Mouse (Mus musculus) small intestine, adult 2 months (tissue): ENCODE measurements around the gene Svs1. TPM values are rescaled to one million over a fixed set of nuclear protein-coding genes. Genes with fewer than 3 reads are reported as not detected.

ENCODE experiments used
- H3K27ac ChIP-seq: fragments of 200-500 bp; 2 replicates; pipeline ENCODE4 v1.5.1; 2012; ENCODE audit warnings: low read depth, low read length, control low read depth, inconsistent platforms; ENCODE audit not compliant: insufficient read depth
- H3K27me3 ChIP-seq: fragments of 200-500 bp; 2 replicates; pipeline ENCODE4 v1.6.1; 2012; ENCODE audit warnings: mild to moderate bottlenecking, moderate library complexity, low read length, inconsistent platforms; ENCODE audit not compliant: control insufficient read depth, insufficient read depth
- H3K36me3 ChIP-seq: fragments of 200-500 bp; 2 replicates; pipeline ENCODE4 v1.6.1; 2012; ENCODE audit warnings: mild to moderate bottlenecking, low read length, control low read depth, inconsistent platforms; ENCODE audit not compliant: control insufficient read depth, insufficient read depth
- H3K4me1 ChIP-seq: fragments of 200-500 bp; 2 replicates; pipeline ENCODE4 v1.6.1; 2012; ENCODE audit warnings: low read length, inconsistent platforms, mixed read lengths; ENCODE audit not compliant: control insufficient read depth, insufficient read depth, insufficient read length
- H3K4me3 ChIP-seq: fragments of 200-500 bp; 2 replicates; pipeline ENCODE4 v1.5.1; 2012; ENCODE audit warnings: low read depth, mild to moderate bottlenecking, control low read depth, inconsistent platforms, low read length, moderate library complexity
- CTCF ChIP-seq: fragments of 200-500 bp; IDR thresholded peaks from 2 replicates; pipeline ENCODE4 v1.5.1; 2012; ENCODE audit warnings: low read depth, mild to moderate bottlenecking, control low read depth, inconsistent platforms, low read length, moderate library complexity, mixed read lengths; ENCODE audit not compliant: insufficient replicate concordance, insufficient read length; ENCODE audit errors: extremely low read depth
- POLR2A ChIP-seq: fragments of 200-500 bp; IDR thresholded peaks from 2 replicates; pipeline ENCODE4 v1.6.1; 2012; ENCODE audit warnings: low read depth, mild to moderate bottlenecking, control low read depth, inconsistent platforms, low read length, moderate library complexity
- whole genome bisulfite sequencing: fragments of 180-500 bp; shearing (Covaris S2); methylation state at CpG from one replicate; pipeline ENCODE4 v1.1.7; 2018; 5-methylcytosine and 5-hydroxymethylcytosine counted together
- polyA plus RNA-seq: library from polyadenylated mRNA; depleted of rRNA; stranded (reverse); fragments of >200 nt; gene quantifications from 2 replicates; pipeline ENCODE4 v1.2.3, GENCODE M21; 2012

Svs1 gene
- polyA plus RNA-seq, 1 experiment: not detected

DNA sequence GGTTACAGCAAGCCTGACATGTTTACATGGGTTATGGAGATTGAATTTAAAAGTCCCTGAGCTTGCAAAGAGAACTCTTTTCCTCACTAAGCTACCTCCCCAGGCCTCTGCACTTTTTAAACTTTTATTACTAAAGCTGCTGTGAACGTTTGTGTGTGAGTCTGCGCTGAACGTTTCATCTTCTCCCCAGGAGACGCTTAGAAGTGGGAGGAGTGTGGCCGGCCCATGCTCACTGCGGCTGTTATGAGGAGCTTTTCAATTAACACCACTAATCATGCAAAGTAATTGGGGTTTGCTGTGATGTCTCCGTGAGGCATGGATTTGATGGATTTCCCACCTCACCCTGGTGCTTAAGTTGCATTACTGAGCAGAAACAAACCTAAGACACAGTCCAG, 22.5 kb downstream of the Svs1 start:
- WGBS: 50% methylated on average over 7 of the region's 7 CpGs
- no peak for TF ChIP-seq POLR2A
- TF ChIP-seq CTCF: no peak
- no peaks in the 10 kb centered on the region for H3K27me3 ChIP-seq

DNA sequence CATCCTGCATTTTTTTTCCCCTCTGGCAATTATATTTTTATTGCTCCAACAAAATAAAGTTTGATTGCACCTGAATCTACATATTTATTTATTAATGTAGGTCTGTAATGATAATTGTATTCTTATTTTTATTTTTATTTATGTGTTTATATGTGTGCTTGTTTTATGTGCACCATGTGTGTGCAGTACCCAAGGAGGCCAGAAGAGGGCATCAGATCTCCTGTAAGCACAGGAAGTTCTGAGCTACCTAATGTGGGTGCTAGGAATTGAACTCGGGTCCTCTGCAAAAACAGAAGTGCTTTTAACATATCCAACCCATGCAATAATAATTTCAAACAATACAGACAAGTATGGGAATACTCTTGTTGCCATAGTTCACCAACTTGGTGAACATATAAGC, 23.0 kb downstream of the Svs1 start:
- Histone ChIP-seq H3K4me1 (no peaks in the 10 kb centered on the region; the same call in none of the 2 replicates), H3K27ac (no peak overlapping the region), H3K4me3 (no peak overlapping the region), H3K27me3 (no peaks in the 10 kb centered on the region), H3K36me3 (no peaks in the 10 kb centered on the region)
- WGBS: 90% methylated on average over 1 of the region's 1 CpGs
- TF ChIP-seq POLR2A (no peak), CTCF (no peak)

More for the DNA sequence above, 22.5 kb downstream of the Svs1 start:
- no peaks in the 10 kb centered on the region; the same call in none of the 2 replicates for H3K4me1 ChIP-seq
- no peak overlapping the region for H3K27ac ChIP-seq
- H3K36me3 ChIP-seq: no peaks in the 10 kb centered on the region
- no peak overlapping the region for H3K4me3 ChIP-seq

DNA sequence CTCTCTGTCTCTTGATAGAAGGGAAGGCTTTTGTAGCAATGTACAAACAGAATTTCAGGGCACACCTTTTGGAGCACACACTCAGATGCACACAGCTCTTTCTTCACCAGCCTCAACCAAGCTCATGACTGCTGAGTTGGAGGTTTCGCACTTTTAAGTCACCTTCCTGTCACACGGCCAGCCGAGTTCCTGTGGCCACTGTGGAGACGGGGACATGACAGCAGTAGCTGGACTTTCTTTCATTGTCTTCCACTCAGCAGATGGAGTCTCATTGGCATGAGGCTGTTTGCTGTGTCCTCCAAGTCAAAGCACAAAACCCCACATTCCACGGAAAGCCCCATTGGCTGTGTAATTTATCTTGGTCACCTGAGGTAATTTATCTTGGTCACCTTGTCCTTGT, 24.5 kb downstream of the Svs1 start:
- WGBS: 70% methylated on average over 5 of the region's 5 CpGs
- peak overlapping the region; percentile 34; the same call in 1 of the 2 replicates for H3K27ac ChIP-seq
- TF ChIP-seq POLR2A (no peak), CTCF (no peak)

DNA sequence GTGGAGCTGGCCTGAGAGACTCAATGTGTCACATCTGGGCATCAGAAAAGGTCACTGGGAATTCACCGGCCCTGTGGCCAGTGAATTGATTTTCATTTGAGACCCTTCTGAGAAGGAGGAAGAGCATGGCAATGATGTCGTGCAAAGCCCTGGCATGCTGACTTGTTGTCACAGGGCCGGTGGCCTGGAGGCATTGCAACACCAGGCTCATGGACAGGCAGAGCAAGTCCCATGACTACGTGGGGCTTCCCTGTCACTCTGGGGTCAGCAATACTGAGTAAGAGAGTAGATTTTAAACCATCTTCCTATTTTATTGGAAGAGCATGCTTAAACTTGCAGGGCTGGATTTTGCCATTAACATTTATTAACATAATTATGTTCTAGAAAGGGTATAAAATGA, 26.4 kb downstream of the Svs1 start:
- Histone ChIP-seq H3K27ac (no peak overlapping the region), H3K4me3 (no peak overlapping the region), H3K36me3 (no peaks in the 10 kb centered on the region), H3K4me1 (no peaks in the 10 kb centered on the region; the same call in none of the 2 replicates), H3K27me3 (no peaks in the 10 kb centered on the region)
- TF ChIP-seq POLR2A (no peak), CTCF (no peak)
- 76% methylated on average over 4 of the region's 4 CpGs for WGBS

More for the DNA sequence above, 24.5 kb downstream of the Svs1 start:
- Histone ChIP-seq H3K4me1 (no peaks in the 10 kb centered on the region; the same call in none of the 2 replicates), H3K27me3 (no peaks in the 10 kb centered on the region), H3K4me3 (no peak overlapping the region), H3K36me3 (no peaks in the 10 kb centered on the region)

DNA sequence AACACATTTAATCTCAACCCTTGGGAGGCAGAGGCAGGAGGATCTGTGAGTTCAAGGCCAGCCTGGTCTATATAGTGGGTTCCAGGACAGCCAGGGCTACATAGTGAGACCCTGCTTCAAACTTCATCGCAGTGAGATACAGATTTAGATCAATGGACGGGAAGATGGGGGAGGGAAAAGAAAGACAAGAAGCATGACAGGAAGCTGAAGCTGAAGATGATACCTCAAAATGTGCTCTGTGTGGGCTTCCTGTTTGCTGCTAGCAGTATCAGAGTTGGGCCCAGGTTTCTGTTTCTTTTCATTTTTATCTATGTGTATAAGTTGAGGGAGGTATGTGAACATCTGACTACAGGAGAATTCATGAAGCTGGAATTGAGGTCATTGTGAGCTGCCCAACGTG, 26.8 kb downstream of the Svs1 start:
- H3K36me3 ChIP-seq: no peaks in the 10 kb centered on the region
- 84% methylated on average over 3 of the region's 3 CpGs for WGBS
- H3K4me3 ChIP-seq: no peak overlapping the region
- H3K4me1 ChIP-seq: no peaks in the 10 kb centered on the region; the same call in none of the 2 replicates
- H3K27me3 ChIP-seq: no peaks in the 10 kb centered on the region
- H3K27ac ChIP-seq: no peak overlapping the region
- no peak for TF ChIP-seq CTCF
- TF ChIP-seq POLR2A: no peak

DNA sequence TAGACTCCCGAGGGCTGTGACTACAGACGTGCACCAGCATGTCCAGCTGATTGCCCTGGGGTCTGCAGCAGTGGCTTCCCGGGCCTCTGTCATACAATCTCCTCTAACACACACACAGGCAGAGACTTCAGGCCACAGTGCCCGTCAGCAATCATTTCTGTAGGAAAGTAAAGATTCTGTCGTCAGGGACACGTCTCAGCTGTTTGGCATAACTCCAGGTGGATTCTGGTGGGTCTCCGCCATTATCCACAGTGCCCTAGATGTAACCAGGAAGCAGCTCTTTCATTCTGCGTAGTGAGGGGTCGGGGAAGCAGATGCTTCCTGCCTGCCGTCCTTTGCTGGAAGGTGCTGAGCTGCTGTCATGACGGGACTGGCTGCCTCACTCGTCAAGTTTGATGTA, 30.5 kb downstream of the Svs1 start:
- H3K4me1 ChIP-seq: peaks cover 5% of the 10 kb centered on the region
- H3K27me3 ChIP-seq: no peaks in the 10 kb centered on the region
- WGBS: 51% methylated on average over 12 of the region's 12 CpGs
- TF ChIP-seq POLR2A (no peak), CTCF (no peak)
- no peaks in the 10 kb centered on the region for H3K36me3 ChIP-seq
- no peak overlapping the region for H3K4me3 ChIP-seq
- H3K27ac ChIP-seq: no peak overlapping the region

DNA sequence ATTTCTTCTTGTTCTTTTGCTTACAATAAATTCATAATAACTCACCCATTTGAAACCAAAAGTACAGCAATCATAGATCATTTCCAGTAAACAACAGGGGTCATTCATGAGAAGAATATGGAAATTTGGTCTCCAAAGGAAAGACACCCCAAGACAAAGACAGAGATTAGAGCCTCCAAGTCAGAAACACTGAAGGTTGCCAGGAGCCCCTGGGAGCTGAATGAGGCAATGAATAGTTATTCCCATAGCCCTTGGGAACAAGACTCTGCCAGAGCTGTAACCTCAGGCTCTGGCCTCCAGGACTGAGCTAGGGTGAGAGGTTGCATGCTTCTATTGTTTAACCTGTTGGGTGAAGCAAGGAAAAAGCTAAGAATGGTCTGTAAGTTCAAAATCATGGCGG, 32.7 kb downstream of the Svs1 start:
- TF ChIP-seq CTCF (no peak), POLR2A (no peak)
- Histone ChIP-seq H3K27me3 (no peaks in the 10 kb centered on the region), H3K4me3 (no peak overlapping the region), H3K27ac (no peak overlapping the region), H3K36me3 (no peaks in the 10 kb centered on the region), H3K4me1 (peaks cover 10% of the 10 kb centered on the region)
- WGBS: 100% methylated on average over 1 of the region's 1 CpGs

DNA sequence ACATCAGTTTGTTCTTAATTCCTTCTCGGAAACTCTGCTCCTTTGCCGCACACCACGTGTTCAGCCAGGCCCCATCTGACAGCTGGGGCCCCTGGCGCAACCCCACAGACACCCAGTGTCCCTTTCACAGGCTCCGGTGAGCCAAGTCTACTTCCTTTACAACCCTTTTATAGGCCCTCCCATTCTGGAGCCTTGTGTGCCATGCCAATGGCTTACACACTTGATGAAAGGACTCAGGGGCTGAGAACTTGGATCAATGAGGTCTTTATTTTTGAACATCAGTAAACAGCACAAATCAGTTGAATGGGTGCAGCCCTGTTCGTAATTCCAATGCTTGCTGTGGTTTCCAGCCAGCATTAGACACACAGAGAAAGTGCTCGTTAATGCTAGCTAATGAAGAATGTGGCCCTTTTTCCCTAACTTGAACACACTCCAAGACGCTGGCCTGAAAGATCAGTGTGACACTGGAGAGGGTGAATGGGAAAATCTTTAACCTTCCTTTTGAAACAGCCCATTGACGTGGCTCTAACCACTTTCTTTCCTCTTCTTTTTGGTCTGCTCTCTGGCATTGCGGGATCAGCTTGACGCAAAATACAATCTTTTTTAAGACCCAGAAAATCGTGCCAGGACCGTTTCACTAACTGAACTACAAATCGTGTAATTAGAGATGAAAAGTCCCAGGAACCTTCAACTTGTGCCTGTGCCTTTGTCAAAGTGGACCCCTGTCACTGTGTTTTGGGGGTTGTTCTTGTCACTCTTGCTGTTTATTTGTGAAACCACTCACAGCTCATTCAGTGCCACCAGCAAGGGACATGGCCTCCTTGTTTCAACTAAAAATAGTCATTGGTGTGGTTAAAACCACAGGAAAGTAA, 34.7 kb downstream of the Svs1 start:
- H3K4me1 ChIP-seq: peaks cover 16% of the 10 kb centered on the region
- no peak overlapping the region for H3K4me3 ChIP-seq
- TF ChIP-seq POLR2A (no peak), CTCF (no peak)
- no peaks in the 10 kb centered on the region for H3K27me3 ChIP-seq
- no peak overlapping the region for H3K27ac ChIP-seq
- WGBS: 51% methylated on average over 14 of the region's 14 CpGs
- H3K36me3 ChIP-seq: no peaks in the 10 kb centered on the region
